Mouse (Mus musculus) megakaryocyte progenitor cell, adult 5-6 weeks (primary cell): Measurements from ENCODE around the gene Gm7029. TPM values are rescaled to one million over a fixed set of nuclear protein-coding genes. Genes with fewer than 3 reads are reported as not detected.
"Not testable (repeated sequence)": the region's sequence is repeated elsewhere in the genome, so short reads cannot be mapped to it uniquely, and the experiment has no call there.

Experiments
- ATAC-seq: replicated peaks from 2 replicates; pipeline ENCODE4 v1.8.0; 2016; ENCODE audit warnings: mild to moderate bottlenecking, moderate TSS enrichment, inconsistent platforms; ENCODE audit not compliant: poor library complexity
- total RNA-seq, 2 experiments: library from RNA; stranded (forward) in 1 of 2; stranded (reverse) in 1 of 2; fragments of 157-497, 149-512 nt in 1 of 2; fragments of 200-1000 nt in 1 of 2; gene quantifications; 2 replicates each; pipeline versions ENCODE4 v1.2.3 to v1.2.4; 2015 to 2017

The Gm7029 gene
- total RNA-seq, 2 experiments from 2014 or later, result not detected

DNA sequence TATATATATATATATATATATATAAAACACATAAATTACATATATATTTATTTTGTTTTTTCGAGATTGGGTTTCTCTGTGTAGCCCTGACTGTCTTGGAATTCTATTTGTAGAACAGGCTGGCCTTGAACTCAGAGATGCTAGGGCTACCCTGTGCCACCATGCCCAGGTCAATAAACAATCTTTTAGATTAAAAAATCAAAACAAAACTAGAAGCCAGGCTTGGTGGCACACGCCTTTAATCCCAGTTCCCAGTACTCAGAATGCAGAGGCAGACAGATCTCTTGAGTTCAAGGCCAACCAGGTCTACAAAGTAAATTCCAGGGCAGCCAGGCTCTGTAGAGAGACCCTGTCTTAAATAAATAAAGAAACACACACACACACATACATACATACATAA is 17.7 kb downstream of the Gm7029 start:
- ATAC-seq, result no peak

DNA sequence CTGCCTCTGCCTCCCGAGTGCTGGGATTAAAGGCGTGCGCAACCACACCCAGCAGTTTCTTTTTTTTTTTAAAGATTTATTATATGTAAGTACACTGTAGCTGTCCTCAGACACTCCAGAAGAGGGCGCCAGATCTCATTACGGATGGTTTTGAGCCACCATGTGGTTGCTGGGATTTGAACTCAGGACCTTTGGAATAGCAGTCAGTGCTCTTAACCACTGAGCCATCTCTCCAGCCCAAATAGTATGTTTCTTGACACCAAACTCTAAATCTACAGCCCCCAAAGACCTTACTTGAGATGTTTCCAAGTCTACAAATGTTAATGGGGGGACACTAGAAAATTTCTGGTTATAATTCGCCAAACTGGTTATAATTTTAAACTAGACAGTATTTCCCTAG is 18.3 kb downstream of the Gm7029 start:
- ATAC-seq, result not testable (repeated sequence)

DNA sequence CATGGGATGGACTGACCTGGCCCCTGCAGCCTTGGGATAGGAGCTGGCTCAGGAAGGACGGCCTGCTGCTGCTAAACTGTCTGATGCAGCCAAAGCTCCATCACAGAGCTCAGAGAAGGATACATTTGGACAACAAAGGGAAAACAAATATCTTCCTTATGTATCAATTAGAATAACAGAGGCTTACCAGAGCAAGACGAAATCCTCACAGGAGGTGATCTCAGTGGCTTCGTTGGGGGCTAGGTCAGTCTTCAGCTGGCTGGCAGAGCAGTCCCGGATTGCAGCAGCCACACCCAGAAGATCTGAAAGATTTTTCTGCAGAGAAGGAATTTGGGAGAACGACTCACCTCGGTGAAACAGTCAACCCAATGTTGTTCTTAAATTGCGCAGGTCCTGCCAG is 18.8 kb downstream of the Gm7029 start:
- ATAC-seq, result no peak

DNA sequence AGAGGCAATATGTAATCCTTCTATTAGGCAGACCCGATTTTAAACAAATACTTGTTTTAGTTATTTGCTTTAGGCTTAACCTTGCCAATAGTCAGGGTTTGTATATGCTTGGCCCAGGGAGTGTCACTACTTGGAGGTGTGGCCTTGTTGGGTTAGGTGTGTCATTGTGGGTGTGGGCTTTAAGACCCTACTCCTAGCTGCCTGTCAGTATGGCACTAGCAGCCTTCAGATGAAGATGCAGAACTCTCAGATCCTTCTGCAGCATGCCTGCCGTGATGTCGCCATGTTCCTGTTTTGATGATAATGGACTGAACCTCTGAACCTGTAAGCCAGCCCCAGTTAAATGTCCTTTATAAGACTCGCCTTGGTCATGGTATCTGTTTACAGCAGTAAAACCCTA is 19.4 kb downstream of the Gm7029 start:
- ATAC-seq, result not testable (repeated sequence)

DNA sequence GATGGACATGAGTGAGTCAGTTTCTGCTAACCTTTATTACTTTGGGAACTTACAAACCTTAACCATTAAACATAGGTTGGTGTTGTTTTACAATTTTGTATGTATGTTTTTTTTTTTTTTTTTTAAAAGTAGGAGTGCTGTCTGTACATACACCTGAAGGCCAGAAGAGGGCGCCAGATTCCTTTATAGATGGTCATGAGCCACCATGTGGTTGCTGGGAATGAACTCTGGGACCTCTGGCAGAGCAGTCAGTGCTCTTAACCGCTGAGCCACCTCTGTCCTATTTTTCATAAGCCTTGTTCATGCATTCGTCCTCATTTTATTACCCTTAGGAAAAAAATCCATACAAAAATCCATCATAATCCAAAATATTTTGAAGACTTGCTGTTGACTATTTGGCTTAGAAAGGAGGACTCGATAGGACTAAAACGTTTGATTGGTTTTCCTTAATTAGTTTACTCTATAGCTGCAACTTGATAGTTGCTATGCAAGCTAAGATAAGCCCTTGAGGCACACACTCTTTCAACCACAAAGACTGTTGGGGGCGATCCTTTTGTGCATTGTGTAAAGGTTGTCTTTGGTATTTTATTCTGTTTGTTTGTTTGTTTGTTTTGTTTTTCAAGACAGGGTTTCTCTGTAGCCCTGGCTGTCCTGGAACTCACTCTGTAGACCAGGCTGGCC is 23.6 kb downstream of the Gm7029 start:
- peak; percentile 62 for ATAC-seq

DNA sequence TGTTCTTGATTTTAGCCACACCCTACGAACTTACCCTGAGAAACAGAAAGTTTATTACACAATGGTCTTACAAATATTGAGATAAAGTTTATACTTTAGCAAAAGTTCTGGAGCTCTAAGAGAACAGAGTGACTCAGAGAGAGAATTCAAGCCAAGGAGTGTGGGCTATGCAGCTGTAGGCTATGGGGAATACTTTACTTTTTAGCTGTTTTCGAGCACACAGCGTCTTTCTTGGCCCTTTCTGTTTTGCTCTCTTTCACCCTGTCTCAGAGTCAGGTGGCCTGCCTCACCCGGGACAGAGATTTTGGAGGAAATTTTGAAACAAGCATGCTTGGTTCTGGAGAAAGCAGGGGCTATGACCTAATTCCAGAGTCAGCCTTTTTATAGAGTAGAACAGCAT is 24.6 kb downstream of the Gm7029 start:
- not testable (repeated sequence) for ATAC-seq

DNA sequence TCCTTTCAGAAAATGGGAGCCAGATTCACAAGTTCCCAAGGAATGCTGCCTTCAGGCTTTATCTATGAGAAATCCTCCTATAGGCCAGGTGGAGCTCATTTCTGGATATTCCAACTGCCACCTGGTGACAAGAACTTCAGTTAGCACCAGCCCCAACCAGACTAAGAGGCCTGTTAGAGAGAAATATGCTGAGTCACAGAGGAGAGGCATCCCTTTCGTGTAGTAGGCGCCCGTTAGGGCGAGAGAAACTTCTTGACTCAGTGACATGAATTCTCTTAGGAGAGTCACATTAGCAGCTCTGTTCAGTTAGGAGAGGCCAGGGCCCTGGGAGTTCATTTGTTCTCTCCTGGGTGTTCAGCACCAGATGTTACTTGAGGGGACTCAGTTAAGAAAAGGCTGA is 26.0 kb downstream of the Gm7029 start:
- peak; percentile 63 for ATAC-seq

DNA sequence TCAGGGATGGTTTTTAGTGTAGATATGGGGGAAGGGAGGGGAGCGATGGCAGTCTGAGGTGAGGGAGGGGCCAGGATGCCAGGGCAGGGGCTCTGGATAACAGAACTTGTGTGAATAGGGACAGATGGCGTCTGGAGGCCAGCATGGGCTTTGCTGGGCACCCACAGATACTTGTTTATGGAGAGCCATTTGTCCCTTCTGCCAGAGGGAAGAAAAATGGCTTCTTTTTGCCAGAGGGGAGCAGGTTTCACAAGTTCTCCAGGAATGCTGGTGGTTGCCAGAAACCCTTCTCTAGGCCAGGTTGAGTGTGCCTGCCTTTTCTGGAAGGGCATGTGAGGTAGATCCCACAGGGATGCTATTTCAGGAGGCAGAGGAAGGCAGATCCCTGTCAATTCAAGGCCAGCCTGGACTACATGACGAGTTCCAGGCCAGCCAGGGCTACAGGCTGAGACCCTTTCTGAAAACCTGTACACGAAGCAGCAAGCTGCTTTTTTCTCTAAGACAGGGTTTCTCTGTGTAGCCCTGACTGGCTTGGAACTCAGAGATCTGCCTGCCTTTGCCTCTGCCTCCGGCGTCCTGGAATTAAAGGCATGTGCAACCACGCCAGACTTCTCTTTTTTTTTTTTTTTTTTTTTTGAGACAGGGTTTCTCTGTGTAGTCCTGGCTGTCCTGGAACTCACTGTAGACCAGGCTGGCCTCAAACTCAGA is 26.8 kb downstream of the Gm7029 start:
- ATAC-seq, result no peak

DNA sequence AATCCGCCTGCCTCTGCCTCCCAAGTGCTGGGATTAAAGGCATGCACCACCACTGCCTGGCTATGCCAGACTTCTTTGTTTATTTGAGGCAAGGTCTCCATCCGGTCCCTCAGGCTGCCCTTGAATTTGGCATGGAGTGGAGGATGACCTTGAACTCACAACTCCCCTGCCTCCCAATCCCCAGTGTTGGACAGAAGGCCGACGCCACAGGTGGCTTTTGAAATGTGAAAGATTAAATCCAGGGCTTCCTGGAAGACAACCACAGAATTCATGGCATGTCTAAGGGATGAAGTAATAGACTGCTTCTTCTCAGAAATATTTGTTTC is 27.3 kb downstream of the Gm7029 start:
- no peak for ATAC-seq

DNA sequence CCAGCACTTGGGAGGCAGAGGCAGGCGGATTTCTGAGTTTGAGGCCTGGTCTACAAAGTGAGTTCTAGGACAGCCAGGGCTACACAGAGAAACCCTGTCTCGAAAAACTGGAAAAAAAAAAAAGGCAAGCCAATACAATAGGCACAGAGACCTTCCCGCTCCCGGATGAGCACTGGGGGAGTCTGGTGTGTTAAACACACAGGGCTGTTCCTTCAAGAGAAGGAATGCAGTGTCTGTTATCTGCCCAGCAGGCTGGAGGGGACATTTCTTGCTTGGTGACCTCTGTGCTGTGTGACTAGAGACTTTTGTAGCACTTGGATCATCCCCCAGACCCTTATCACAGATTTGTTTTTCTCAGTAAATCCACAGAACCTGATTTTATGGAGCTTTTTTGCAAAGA is 28.0 kb downstream of the Gm7029 start:
- no peak for ATAC-seq

DNA sequence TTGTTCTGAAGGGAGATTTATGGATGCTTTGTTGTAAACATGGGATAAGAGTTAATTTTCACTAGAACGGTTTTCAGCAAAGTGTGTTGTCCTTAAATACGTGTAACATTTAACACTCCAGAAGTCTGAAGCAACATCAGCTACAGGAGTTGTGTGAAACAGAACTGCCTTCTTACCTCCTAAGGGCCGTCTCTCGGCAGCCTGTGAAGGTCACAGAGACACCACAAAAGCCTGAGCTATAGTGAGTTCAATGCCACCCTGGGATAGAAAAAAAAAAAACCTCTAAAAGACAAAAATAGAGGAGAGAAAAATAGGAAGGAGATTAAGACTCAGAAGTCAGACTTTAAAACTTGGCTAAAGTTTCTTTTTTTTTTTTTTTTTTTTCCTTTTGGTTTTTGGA is 28.4 kb downstream of the Gm7029 start:
- no peak for ATAC-seq

DNA sequence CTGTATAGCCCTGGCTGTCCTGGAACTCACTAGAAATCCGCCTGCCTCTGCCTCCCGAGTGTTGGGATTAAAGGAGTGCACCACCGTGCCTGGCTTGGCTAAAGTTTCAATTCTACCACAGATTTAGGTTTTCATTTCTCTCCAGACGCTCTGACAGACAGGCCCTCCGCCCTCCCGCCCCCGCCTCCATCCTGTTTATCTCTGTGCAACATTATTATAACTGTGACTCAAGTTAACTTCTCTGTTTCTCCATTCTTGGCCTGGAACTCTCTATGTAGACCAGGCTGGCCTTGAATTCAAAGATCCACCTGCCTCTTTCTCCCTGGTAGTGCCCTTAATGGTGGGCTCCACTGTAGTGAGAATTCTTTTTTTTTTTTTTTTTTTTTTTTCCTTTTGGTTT is 28.9 kb downstream of the Gm7029 start:
- peak; percentile 49; the same call in 1 of the 2 replicates for ATAC-seq

DNA sequence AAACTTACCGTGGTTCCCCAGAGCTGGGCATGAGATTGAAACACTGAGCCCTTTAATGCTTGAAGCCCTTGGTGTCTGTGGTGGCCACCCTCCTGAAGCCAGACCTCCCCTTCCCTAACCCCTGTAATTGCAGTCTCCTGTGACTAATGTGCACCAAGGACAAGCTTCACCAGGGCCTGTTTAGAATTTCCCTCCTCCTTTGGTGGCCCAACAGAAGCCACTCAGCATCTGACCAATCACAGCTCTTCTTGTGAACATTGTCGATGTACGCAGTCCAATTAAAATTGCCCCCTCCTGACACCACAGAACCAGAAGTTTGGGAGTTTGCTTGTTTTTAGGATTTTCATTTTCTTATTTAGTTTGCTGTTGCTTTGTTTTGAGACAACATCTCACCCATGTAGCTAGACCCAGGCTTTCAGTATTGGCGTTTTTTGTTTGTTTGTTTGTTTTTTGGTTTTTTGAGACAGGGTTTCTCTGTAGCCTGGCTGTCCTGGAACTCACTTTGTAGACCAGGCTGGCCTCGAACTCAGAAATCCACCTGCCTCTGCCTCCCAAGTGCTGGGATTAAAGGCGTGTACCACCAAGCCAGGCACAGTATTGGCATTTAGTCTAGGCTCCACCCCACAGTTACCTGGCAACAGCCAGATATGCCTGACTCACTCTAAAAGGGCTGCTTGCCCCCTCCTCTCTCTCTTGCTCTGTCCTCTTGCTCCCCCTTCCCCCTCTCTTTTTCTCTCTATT is 30.4 kb downstream of the Gm7029 start:
- not testable (repeated sequence) for ATAC-seq

DNA sequence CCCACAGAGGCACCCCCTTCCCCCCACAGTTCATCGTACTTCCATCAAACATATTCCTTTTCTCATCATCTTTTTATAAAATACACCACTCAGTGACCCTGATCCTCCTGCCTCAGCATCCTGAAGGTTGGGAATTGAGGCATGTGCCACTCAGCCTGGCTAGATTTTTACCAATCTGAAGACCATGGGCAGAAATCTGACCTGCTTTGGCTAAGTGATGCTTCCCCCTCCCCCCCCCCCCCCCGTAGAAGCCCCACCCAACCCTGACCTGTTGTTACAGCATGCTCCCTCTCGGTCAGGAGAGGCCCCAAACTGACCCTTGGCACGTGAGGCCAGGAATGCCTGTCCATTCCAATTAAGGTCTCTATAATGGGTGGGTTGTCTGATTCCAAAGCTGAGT is 31.2 kb downstream of the Gm7029 start, which contains the start of gene Platr17:
Gene Platr17 (plus strand): TSS at position 301 of the 400 bp plus-strand sequence.
- not testable (repeated sequence) for ATAC-seq

DNA sequence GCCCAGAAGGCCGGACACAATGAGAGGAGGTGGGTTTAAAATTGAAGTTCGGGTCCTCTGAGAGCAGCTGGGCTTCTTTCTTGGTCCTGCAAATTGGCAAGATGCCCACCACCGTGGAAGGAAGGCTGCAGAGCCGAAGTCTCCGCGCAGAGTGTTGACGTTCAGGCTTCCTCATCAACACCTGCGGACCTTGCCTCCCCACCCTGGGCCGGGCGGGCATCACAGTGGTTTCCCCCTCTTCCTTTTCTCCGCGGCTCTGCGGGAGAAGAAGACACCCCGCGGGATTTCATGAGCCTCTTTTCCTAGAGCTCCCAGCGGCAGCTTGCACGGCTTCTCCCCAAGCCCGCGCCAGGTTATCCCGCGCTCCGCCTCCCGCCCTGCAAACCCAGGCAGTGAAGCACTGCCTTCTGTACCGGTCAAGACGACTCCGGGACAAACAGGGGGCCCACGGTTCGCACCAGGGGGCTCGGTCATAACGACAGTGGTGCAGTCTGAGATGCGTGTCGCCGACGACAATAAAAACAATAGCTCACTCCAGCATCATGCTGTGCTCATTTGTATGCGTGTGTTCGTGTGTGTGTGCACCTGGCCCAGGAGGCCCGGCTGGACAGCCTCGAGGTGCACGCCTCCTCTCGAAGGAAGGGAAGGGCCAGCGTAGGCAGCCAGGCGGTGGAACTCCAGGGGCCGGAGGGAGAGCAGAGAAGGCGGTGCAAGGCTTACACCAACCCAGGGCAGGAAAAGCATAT is 34.9 kb downstream of the Gm7029 start:
- peak; percentile 33 for ATAC-seq

DNA sequence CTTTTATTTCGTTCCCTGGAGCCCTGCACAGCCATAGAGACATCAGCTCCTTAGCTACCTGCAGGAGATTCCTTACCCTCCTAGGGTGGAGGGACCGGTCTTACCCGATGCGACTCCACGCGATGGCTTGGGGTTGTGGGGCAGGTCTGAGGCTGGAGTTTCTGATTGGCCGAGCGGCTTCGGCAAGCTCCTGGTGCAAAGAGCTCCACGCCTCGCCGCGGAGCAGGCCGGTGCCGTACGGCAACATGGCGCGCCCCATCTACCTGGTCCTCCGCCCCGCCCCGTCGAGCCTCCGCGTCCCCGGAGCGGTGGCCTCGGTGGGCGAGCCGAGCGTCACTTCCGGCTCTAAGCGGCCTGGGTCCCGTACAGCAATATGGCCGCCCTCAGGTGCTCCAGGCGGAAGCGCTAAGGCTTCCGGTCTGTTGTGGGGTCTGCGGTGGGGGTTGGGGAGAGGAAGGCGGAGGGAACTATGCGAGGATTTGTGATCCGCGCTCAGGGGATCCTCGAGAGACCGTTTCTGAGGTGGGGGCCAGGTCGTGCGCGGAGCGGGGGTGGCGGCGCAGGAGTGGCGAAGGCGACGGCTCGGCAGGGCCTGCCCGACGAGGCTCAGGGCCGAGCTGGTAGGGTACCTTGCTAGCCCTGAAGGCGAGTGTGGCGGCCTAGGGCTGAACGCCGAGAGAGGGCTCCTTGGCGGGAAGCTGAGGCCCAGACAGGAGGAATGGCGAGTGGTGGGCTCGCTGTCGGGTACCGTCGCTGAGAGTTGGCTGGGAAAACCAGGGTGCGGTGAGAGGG is 35.6 kb downstream of the Gm7029 start, which contains the start of gene Daxx:
Gene Daxx (plus strand): TSS at position 338 of the 792 bp plus-strand sequence.
- ATAC-seq, result peak; percentile 90

DNA sequence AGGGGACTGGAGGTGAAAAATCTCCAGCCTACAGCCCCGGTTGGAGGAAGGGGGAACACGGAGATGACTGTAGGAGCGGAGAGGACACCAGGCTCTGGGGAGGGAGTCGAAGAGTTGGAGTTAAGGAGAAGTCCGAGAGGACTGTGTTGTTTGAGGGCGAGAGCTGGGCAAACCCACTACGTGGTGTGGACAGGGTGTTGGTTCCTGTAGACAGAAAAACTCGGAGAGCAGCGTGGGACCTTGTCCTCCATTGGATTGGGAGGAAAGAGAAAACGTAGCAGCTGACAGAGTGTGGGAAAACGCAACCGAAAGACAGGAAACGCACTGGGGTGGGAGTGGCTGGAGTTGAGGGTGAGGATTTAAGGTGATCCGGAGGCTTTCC is 36.2 kb downstream of the Gm7029 start:
- ATAC-seq, result peak; percentile 12; the same call in 1 of the 2 replicates

DNA sequence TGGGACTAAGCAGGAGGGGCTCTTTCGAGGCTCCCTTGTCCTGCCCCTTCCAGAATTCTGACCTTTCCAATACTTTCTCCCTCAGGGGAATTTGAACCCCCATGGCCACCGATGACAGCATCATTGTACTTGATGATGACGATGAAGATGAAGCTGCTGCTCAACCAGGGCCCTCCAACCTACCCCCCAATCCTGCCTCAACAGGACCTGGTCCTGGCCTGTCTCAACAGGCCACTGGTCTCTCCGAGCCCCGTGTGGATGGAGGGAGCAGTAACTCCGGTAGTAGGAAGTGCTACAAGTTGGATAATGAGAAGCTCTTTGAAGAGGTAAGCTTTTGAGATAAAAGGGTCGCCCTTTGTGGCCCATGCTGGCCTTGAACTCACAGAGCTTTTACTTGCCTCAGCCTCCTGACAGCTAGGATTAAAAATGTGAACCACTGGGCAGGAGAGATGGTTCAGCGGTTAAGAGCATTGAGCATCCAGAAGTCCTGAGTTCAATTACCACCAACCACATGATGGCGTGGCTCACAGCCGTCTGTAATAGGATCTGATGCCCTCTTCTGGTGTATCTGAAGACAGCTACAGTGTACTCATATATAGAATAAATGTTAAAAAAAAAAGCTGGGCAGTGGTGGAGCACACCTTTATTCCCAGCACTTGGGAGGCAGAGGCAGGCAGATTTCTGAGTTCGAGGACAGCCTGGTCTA is 36.9 kb downstream of the Gm7029 start:
- ATAC-seq, result no peak

DNA sequence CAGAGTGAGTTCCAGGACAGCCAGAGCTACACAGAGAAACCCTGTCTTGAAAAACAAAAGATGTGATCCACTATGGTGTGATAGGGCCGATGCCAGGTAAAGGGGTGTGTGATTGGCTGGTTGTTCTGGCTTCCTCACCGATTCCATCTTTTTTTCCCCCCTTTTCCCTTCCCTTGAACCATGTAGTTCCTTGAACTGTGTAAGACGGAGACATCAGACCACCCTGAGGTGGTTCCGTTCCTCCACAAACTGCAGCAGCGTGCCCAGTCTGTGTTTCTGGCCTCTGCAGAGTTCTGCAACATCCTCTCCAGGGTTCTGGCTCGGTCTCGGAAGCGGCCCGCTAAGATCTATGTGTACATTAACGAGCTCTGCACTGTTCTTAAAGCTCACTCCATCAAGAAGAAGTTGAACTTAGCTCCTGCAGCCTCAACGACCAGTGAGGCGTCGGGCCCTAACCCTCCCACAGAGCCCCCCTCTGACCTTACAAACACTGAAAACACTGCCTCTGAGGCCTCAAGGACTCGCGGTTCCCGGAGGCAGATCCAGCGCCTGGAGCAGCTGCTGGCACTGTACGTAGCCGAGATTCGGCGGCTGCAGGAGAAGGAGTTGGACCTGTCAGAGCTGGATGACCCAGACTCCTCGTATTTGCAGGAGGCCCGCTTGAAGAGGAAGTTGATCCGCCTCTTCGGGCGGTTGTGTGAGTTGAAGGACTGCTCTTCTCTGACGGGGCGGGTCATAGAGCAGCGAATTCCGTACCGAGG is 37.6 kb downstream of the Gm7029 start:
- no peak for ATAC-seq
